Mouse (Mus musculus) midbrain, embryonic 12.5 days (tissue): ENCODE results near the gene Trpm1. TPM values are rescaled to one million over a fixed set of nuclear protein-coding genes. Genes with fewer than 3 reads are reported as not detected.

Source experiments
- ATAC-seq: fragments of 200-750 bp; cut with Nextera tagmentation; 2 replicates; pipeline ENCODE4 v1.8.0; 2017; ENCODE audit warnings: low read depth, moderate TSS enrichment, moderate library complexity; ENCODE audit not compliant: low FRiP score
- H3K27ac ChIP-seq: fragments of 300-500 bp; sonication (generic); replicated peaks from 2 replicates; pipeline ENCODE4 v1.5.1; 2016; ENCODE audit warnings: mild to moderate bottlenecking
- H3K27me3 ChIP-seq: fragments of 300-500 bp; sonication (generic); 2 replicates; pipeline ENCODE4 v1.6.1; 2016; ENCODE audit warnings: mild to moderate bottlenecking
- H3K36me3 ChIP-seq: fragments of 300-500 bp; sonication (generic); 2 replicates; pipeline ENCODE4 v1.6.1; 2016
- H3K4me1 ChIP-seq: fragments of 300-500 bp; sonication (generic); 2 replicates; pipeline ENCODE4 v1.6.1; 2016
- H3K4me2 ChIP-seq: fragments of 300-500 bp; sonication (generic); replicated peaks from 2 replicates; pipeline ENCODE4 v1.6.1; 2016; ENCODE audit warnings: mild to moderate bottlenecking, moderate library complexity
- H3K4me3 ChIP-seq: fragments of 300-500 bp; sonication (generic); 2 replicates; pipeline ENCODE4 v1.5.1; 2016; ENCODE audit warnings: mild to moderate bottlenecking
- H3K9ac ChIP-seq: fragments of 300-500 bp; sonication (generic); replicated peaks from 2 replicates; pipeline ENCODE4 v1.6.1; 2016; ENCODE audit warnings: mild to moderate bottlenecking, moderate library complexity
- H3K9me3 ChIP-seq: fragments of 300-500 bp; sonication (generic); 2 replicates; pipeline ENCODE4 v1.6.1; 2016; ENCODE audit warnings: mild to moderate bottlenecking
- WGBS: fragments of 180-500 bp; shearing (Covaris S2); methylation state at CpG from one replicate; pipeline ENCODE4 v1.1.7; 2016; 5-methylcytosine and 5-hydroxymethylcytosine counted together
- polyA plus RNA-seq: library from polyadenylated mRNA; unstranded; fragments of >200 nt; fragmentation: Nextera tagmentation; extraction: Ambion mirVana; gene quantifications from 2 replicates; pipeline ENCODE4 v1.2.1, GENCODE M21; 2016

Gene Trpm1
- polyA plus RNA-seq, 1 experiment from 2014 or later = 0.52 TPM

DNA sequence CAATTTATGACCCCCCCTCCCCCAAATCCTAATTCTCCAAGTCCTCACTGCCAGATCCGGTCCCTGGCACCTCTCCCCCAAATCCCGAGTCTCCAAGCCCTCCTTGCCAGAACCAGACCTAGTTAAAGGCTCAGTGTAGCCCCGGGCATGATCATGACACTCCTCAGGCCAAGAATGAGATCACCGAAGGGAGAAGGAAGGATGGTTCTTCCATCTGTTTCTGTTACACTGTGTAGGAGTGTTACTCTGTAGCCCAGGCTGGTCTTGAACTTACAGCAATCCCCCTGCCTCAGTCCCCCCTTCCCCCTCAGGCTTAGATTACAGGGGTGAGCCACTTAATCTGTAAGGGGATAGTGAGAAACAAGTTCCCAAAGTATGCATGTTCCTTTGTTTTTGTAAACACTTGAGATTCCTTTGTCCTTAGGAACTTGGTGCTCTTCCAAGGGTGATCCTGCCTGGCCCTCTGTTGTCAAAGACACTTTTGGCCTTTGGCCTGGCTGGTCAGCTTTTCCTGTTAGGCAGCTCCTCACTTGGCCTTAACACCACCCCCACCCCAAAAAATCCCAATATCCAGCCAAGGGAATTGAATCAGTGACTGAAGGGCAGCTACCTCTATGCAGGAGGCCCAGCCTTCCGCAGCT lies 2.8 kb downstream of the Trpm1 start:
- Histone ChIP-seq H3K4me2 (no peak overlapping the region), H3K4me3 (no peak overlapping the region), H3K36me3 (no peaks in the 10 kb centered on the region), H3K9me3 (no peaks in the 10 kb centered on the region), H3K27ac (no peak overlapping the region), H3K9ac (no peak overlapping the region), H3K27me3 (0 out of 2 replicates have a peak, but pooled peaks cover 6% of the 10 kb centered on the region), H3K4me1 (peaks cover 19% of the 10 kb centered on the region)
- WGBS = 84% methylated on average over 5 of the region's 5 CpGs
- ATAC-seq = no peak

DNA sequence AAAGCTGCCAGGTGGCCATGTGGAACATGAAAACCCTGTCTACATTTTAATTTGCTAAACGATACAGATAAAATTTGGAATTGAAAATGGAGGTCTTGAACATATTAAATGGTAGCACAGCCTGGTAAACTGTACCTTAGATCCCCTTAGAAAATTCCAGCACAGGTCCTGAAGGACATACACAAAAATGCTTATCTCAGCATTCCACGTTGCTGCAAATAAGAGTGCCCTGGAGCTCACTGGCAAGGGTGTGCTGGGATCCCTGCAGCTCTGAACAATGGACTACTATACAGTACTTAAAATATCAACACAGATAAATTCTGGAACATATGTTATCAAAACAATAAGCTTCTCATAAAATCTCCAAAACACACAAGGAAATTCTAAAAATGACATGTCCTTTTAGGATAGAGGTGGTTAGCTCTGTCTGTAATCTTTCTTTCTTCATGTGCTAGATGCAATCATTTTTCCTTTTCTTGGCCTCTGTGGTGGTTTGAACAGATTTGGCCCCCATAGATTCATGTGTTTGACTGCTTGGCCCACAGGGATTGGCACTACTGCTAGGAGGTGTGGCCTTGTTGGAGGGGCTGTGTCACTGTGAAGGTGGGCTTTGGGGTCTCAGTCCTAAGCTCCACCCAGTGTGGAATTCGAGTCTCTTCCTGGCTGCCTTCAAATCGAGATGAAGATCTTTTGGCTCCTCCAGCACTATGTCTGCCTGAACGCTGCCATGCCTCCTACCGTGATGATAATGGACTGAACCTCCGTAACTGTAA lies 3.5 kb downstream of the Trpm1 start:
- WGBS = 69% methylated on average over 7 of the region's 7 CpGs

DNA sequence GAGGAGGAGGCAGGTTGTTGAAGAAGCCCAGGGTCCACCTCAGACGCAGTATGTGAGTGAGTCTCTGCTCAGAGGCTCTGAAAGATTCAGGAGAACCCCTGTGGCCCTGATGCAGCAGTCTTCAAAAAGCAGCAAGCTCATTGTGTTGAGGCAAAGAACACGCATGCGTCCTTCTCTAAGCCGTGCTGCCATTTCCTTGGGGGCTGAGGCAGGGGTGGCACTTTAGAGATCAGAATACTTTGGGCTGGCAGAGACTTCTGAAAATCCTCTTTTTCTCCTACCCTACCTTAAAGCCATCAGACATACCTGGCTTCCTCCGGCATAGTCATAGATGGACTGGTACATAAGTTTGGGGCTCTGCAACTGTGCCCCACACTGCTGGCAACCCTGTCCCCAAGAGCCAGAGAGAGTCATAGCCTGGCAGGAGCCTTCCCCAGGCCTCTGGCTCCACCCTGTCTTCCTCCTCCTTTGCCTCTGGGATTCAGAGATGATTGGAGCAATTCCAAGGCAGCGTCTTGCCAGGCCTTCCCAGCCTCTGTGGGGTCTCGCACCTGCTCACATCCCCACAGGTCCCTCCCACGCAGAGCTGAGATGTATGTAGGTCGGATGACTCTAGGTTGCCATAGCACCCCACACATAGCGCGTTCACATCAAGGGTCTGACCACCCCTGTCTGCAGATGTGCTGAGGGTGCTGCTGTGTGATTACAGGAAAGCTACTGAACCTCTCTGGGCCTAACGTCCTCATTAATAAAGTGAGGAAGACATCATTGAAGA lies 4.8 kb downstream of the Trpm1 start:
- H3K9ac ChIP-seq = no peak overlapping the region
- H3K27ac ChIP-seq = no peak overlapping the region
- no peak for ATAC-seq
- H3K36me3 ChIP-seq = no peaks in the 10 kb centered on the region
- H3K4me2 ChIP-seq = no peak overlapping the region
- H3K27me3 ChIP-seq = 0 out of 2 replicates have a peak, but pooled peaks cover 6% of the 10 kb centered on the region
- H3K9me3 ChIP-seq = no peaks in the 10 kb centered on the region
- no peak overlapping the region for H3K4me3 ChIP-seq
- 73% methylated on average over 12 of the region's 12 CpGs for WGBS
- H3K4me1 ChIP-seq = peaks cover 25% of the 10 kb centered on the region

More for the DNA sequence above, 3.5 kb downstream of the Trpm1 start:
- Histone ChIP-seq H3K27ac (no peak overlapping the region), H3K4me1 (peaks cover 19% of the 10 kb centered on the region), H3K36me3 (no peaks in the 10 kb centered on the region), H3K4me3 (no peak overlapping the region), H3K27me3 (0 out of 2 replicates have a peak, but pooled peaks cover 6% of the 10 kb centered on the region), H3K9ac (no peak overlapping the region), H3K4me2 (no peak overlapping the region), H3K9me3 (no peaks in the 10 kb centered on the region)
- ATAC-seq = no peak

DNA sequence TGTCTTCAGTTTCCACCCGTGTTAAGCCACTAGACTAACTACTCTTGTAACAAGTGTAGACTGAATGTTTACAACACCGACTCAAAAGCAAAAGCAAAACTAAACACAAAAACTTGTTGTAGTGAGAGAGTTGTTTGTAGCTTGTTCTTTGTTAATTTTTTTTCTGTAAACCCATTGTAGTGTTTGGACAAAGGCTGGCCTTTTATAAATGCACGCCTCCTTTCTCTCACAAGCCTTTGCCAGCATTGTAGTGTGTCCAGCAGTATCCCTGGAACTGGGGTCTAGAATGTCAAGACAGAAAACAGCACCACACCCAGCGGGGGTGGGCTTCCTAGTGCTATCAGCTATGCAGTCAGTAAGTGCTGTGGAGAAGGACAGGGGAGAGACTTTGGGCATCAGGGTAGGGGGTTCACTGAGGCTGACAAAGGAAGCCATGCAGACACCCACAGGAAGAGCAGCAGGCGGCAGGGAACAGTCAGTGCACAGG lies 5.5 kb downstream of the Trpm1 start:
- no peak overlapping the region for H3K4me3 ChIP-seq
- H3K4me1 ChIP-seq = peaks cover 25% of the 10 kb centered on the region
- no peaks in the 10 kb centered on the region for H3K9me3 ChIP-seq
- H3K27ac ChIP-seq = no peak overlapping the region; the same call in 1 of the 2 replicates
- no peak overlapping the region for H3K9ac ChIP-seq
- ATAC-seq = no peak
- 0 out of 2 replicates have a peak, but pooled peaks cover 6% of the 10 kb centered on the region for H3K27me3 ChIP-seq
- 54% methylated on average over 5 of the region's 5 CpGs for WGBS
- H3K36me3 ChIP-seq = no peaks in the 10 kb centered on the region
- no peak overlapping the region for H3K4me2 ChIP-seq

DNA sequence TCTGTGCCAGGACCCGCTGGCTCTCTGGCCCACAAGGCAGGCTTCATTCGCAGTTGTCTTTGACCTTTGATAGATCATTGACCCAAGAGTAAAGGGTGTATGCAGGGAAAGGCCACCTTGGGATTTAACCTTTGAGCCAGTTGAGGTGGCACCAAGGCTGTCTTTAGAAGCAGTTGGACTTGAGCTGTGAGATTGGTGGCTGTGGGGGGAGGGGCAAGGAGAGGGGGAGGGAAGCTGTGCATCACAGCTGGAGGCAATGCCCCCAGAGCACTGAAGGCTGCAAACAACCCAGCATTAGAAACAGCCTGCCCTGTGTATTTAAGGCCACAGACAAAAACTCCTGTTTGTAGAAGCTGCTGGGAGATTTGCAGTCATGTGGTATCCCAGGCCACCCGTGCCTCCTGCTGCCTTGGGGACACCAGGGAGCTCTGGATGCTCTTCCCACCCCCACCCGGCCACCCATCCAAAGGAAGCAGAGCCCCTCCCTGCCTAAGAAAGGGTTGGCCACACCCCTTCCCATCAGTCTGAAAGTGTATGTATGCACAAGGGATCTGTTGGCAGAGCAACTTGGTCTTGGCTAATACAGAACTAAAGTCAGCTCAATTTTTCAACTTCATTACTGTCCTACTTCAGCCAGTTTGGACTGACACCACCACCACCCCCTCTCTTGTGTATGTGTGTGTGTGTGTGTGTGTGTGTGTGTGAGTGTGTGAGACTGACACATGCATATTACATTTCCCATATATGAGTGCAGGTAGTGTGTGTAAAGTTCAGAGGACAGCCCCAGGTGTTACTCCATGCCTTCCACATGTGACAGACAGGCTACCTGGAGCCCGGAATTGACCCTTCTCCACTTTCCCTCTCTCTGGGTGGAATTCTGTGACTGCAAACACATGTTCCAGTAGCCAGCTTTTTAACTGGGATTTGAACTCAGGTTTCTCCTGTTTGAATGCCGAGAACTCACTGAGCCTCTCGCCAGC lies 6.3 kb downstream of the Trpm1 start:
- H3K36me3 ChIP-seq = no peaks in the 10 kb centered on the region
- H3K9me3 ChIP-seq = no peaks in the 10 kb centered on the region
- 0 out of 2 replicates have a peak, but pooled peaks cover 6% of the 10 kb centered on the region for H3K27me3 ChIP-seq
- WGBS = 56% methylated on average over 7 of the region's 7 CpGs
- H3K4me3 ChIP-seq = no peak overlapping the region
- H3K27ac ChIP-seq = no peak overlapping the region; the same call in 1 of the 2 replicates
- no peak overlapping the region for H3K4me2 ChIP-seq
- H3K4me1 ChIP-seq = peaks cover 25% of the 10 kb centered on the region
- H3K9ac ChIP-seq = no peak overlapping the region
- peak; percentile 28; the same call in 1 of the 2 replicates for ATAC-seq

DNA sequence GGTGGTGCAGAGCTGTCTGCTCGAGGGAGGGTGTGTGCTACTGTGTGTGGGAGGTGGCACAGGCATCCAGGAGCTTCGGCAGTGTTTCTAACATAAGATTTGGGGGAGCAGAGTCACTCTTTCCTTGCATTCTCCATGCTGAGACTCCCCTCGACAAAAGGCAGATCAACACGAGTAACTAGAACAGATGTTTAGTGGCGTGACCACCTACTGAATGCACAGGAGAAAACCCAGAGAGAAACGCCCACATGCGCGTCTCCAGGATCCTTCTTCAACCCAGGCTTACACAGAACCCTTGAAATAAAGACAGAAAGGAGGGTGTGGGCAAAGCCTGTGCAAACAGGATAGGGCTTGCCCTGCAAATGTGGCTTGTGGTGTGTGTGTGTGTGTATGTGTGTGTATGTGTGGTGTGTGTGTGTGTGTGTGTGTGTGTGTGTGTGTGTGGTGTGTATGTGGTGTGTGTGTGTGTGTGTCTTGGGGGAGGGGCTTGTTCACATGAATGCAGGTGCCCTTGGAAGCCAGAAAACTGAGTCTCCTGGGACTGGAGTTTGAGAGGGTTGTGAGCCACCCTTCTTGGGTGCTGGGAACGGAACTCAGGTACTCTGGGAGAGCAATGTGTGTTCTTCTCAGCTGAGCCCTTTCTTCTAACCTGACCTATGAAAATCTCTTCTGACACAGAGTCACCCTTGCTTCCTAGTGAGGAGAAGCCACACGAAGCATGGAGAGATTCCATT lies 7.3 kb downstream of the Trpm1 start:
- no peak overlapping the region for H3K27ac ChIP-seq
- WGBS = 68% methylated on average over 10 of the region's 10 CpGs
- peaks cover 18% of the 10 kb centered on the region for H3K4me1 ChIP-seq
- no peak overlapping the region for H3K9ac ChIP-seq
- H3K27me3 ChIP-seq = no peaks in the 10 kb centered on the region
- H3K9me3 ChIP-seq = no peaks in the 10 kb centered on the region
- no peak overlapping the region for H3K4me2 ChIP-seq
- ATAC-seq = no peak
- no peaks in the 10 kb centered on the region for H3K36me3 ChIP-seq
- no peak overlapping the region for H3K4me3 ChIP-seq

DNA sequence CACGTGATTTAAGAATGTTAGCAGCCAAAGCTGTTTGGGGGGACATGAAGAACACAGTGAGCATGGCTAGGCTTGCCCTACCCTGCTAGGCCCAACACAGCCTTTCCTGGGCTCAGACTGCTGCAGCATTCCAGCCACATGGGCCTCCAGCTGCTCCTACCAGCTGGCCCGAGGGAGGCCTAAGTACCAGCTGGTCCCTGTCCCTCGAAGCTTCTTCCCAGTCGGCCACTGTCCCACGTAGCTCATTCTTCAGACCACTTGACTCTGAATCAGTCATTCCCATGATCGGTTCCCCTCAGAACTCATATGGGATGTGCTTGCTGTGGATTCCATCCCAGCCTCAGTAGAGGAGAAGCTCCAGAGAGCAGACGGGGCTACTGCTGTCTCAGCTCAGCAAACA lies 8.4 kb downstream of the Trpm1 start:
- H3K9ac ChIP-seq = no peak overlapping the region
- H3K27me3 ChIP-seq = no peaks in the 10 kb centered on the region
- no peaks in the 10 kb centered on the region for H3K9me3 ChIP-seq
- WGBS = 63% methylated on average over 7 of the region's 7 CpGs
- H3K4me2 ChIP-seq = no peak overlapping the region
- peaks cover 18% of the 10 kb centered on the region for H3K4me1 ChIP-seq
- H3K27ac ChIP-seq = no peak overlapping the region
- H3K4me3 ChIP-seq = no peak overlapping the region
- no peak for ATAC-seq
- no peaks in the 10 kb centered on the region for H3K36me3 ChIP-seq

DNA sequence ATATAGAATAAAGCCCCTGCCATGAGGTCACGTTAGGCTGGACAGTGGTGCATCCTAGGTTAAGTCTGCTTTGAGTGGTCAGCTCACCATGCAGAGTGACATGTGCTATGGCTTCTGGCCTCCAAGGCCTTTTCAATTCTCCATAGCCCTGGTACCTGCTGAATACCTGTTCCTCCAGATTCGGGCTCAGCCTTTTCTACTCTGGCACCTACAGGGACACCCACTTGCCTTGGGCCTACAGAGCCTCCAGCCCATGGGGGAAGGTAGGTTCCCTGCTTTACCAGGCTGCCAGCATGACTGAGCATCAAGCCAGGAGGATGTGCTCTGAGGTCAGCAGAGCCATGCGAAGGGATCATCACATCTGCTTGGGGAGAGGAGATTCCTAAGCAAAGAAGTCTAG lies 9.5 kb downstream of the Trpm1 start:
- Histone ChIP-seq H3K4me3 (no peak overlapping the region), H3K27me3 (no peaks in the 10 kb centered on the region), H3K4me2 (no peak overlapping the region), H3K9me3 (no peaks in the 10 kb centered on the region), H3K27ac (no peak overlapping the region), H3K36me3 (no peaks in the 10 kb centered on the region), H3K4me1 (peaks cover 18% of the 10 kb centered on the region), H3K9ac (no peak overlapping the region)
- ATAC-seq = no peak
- WGBS = 91% methylated on average over 3 of the region's 3 CpGs

DNA sequence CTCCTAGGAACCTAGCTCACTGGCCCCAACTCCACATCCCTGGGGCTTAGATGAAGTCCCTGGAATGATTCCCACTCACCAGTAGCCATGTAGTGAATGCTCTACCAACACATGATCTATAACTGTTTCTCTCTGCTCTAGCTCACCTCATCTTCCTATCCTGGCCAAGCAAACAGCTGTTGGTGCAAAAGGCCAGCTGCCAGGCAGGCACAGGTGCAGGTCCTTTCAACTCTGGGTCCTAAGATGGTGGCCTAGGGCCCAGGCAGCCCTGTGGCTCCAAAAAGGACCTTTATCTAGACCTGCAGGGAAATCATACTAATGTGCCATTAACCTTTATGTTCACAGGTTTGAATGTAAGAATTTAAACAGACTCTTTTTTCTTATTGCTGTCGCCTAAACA lies 10.3 kb downstream of the Trpm1 start:
- no peak overlapping the region for H3K4me3 ChIP-seq
- ATAC-seq = no peak
- no peaks in the 10 kb centered on the region for H3K9me3 ChIP-seq
- WGBS = 94% methylated on average over 1 of the region's 1 CpGs
- no peak overlapping the region for H3K4me2 ChIP-seq
- no peak overlapping the region for H3K27ac ChIP-seq
- H3K9ac ChIP-seq = no peak overlapping the region
- peaks cover 18% of the 10 kb centered on the region for H3K4me1 ChIP-seq
- no peaks in the 10 kb centered on the region for H3K36me3 ChIP-seq
- no peaks in the 10 kb centered on the region for H3K27me3 ChIP-seq

DNA sequence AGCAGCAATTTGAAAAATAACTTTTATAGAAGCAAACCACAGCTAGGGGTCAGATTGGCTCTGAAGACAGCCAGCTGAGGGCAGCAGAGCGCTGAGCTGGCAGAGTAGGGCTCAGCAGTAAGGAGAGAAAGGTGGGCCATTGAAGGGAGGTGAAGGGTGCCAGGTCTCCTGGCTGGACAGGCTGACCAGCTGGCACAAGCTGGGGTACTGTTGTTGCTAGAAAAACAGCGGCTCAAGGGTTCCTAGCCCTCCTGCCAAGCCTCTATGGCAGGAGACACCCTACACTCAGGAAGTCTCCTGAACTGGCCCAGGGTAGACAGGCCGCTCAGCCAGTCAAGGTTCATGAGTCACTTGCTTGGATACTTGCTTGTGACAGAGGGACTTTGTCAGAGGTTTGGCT lies 11.4 kb downstream of the Trpm1 start:
- Histone ChIP-seq H3K9me3 (no peaks in the 10 kb centered on the region), H3K4me1 (peaks cover 8% of the 10 kb centered on the region), H3K9ac (no peak overlapping the region), H3K4me2 (no peak overlapping the region), H3K4me3 (no peak overlapping the region), H3K27ac (no peak overlapping the region), H3K27me3 (no peaks in the 10 kb centered on the region), H3K36me3 (no peaks in the 10 kb centered on the region)
- WGBS = 68% methylated on average over 3 of the region's 3 CpGs
- peak; percentile 55 for ATAC-seq
